Mouse (Mus musculus) T-helper 1 cell (primary cell): ENCODE results near the gene Ralgps2.

Experiments used
- in situ Hi-C: fragments of 300-600 bp; cut with MboI, MseI; formaldehyde crosslinking; loops from one replicate; pipeline ENCODE4 v1.15.1; 2025; ENCODE audit warnings: high pct_unique_total_duplicates

The Ralgps2 gene

GRCm38 (mm10) chr1:156909265-156909664 is 30.2 kb downstream of the Ralgps2 start:
- in situ Hi-C loops = loop anchor here (5.0 kb wide), 1 partner anchor 167 kb away; no protein-coding TSS in a partner anchor

GRCm38 (mm10) chr1:156905660-156906059 is 33.8 kb downstream of the Ralgps2 start:
- in situ Hi-C loops = loop anchor here (5.0 kb wide), 1 partner anchor 163 kb away; no protein-coding TSS in a partner anchor

- in situ Hi-C loops = no loop called here
These were observed 35.5 kb downstream of the Ralgps2 start for GRCm38 (mm10) chr1:156903899-156904298.

- in situ Hi-C loops = no loop called here
These were observed 37.7 kb downstream of the Ralgps2 start for GRCm38 (mm10) chr1:156901689-156902088.

GRCm38 (mm10) chr1:156891561-156891960 is 47.9 kb downstream of the Ralgps2 start:
- in situ Hi-C loops = no loop called here

- in situ Hi-C loops = no loop called here
These were observed 50.6 kb downstream of the Ralgps2 start for GRCm38 (mm10) chr1:156888830-156889229.

GRCm38 (mm10) chr1:156885879-156886278 is 53.5 kb downstream of the Ralgps2 start:
- in situ Hi-C loops = no loop called here

GRCm38 (mm10) chr1:156884782-156885181 is 54.6 kb downstream of the Ralgps2 start:
- in situ Hi-C loops = no loop called here

GRCm38 (mm10) chr1:156870616-156871015 is 68.8 kb downstream of the Ralgps2 start:
- in situ Hi-C loops = no loop called here

GRCm38 (mm10) chr1:156870028-156870427 is 69.4 kb downstream of the Ralgps2 start:
- in situ Hi-C loops = no loop called here

GRCm38 (mm10) chr1:156864240-156864639 is 75.2 kb downstream of the Ralgps2 start:
- in situ Hi-C loops = no loop called here

GRCm38 (mm10) chr1:156863726-156864125 is 75.7 kb downstream of the Ralgps2 start:
- in situ Hi-C loops = no loop called here

- in situ Hi-C loops = no loop called here
These were observed 77.9 kb downstream of the Ralgps2 start for GRCm38 (mm10) chr1:156861475-156862043.

- in situ Hi-C loops = no loop called here
These were observed 79.2 kb downstream of the Ralgps2 start for GRCm38 (mm10) chr1:156860266-156860665.

GRCm38 (mm10) chr1:156859711-156860250 is 79.6 kb downstream of the Ralgps2 start:
- in situ Hi-C loops = no loop called here

GRCm38 (mm10) chr1:156859156-156859555 is 80.3 kb downstream of the Ralgps2 start:
- in situ Hi-C loops = no loop called here

- in situ Hi-C loops = no loop called here
These were observed 82.8 kb downstream of the Ralgps2 start for GRCm38 (mm10) chr1:156856666-156857065.

GRCm38 (mm10) chr1:156854558-156854957 is 84.9 kb downstream of the Ralgps2 start:
- in situ Hi-C loops = no loop called here

GRCm38 (mm10) chr1:156852872-156853271 is 86.6 kb downstream of the Ralgps2 start:
- in situ Hi-C loops = no loop called here

- in situ Hi-C loops = no loop called here
These were observed 87.0 kb downstream of the Ralgps2 start for GRCm38 (mm10) chr1:156852409-156852808.

- in situ Hi-C loops = loop anchor here (25.0 kb wide), 1 partner anchor 1260 kb away; no protein-coding TSS in a partner anchor
These were observed 92.3 kb downstream of the Ralgps2 start for GRCm38 (mm10) chr1:156847098-156847497.

GRCm38 (mm10) chr1:156841625-156842339 is 97.6 kb downstream of the Ralgps2 start:
- in situ Hi-C loops = loop anchor here (25.0 kb wide), 1 partner anchor 1254 kb away; no protein-coding TSS in a partner anchor

- in situ Hi-C loops = loop anchor here (25.0 kb wide), 1 partner anchor 1251 kb away; no protein-coding TSS in a partner anchor
These were observed 100.7 kb downstream of the Ralgps2 start for GRCm38 (mm10) chr1:156838695-156839094.
